Mouse (Mus musculus) forebrain, embryonic 14.5 days (tissue): Measurements from ENCODE around the gene Camk2d. TPM values are rescaled to one million over a fixed set of nuclear protein-coding genes. Genes with fewer than 3 reads are reported as not detected.

Source experiments
- ATAC-seq: fragments of 200-750 bp; cut with Nextera tagmentation; 2 replicates; pipeline ENCODE4 v1.8.0; 2017; ENCODE audit warnings: mild to moderate bottlenecking, moderate library complexity
- DNase-seq: peaks from one replicate; pipeline ENCODE4 v3.0.0-alpha.2; 2015; ENCODE audit warnings: low spot score
- H3K27ac ChIP-seq: fragments of 300-500 bp; sonication (generic); 2 replicates; pipeline ENCODE4 v1.5.1; 2014; ENCODE audit warnings: low read depth, mild to moderate bottlenecking, control low read depth, low read length, moderate library complexity
- H3K27me3 ChIP-seq: fragments of 300-500 bp; sonication (generic); replicated peaks from 2 replicates; pipeline ENCODE4 v1.6.1; 2014; ENCODE audit warnings: low read length, control low read depth, mixed read lengths; ENCODE audit not compliant: control insufficient read depth, insufficient read depth
- H3K36me3 ChIP-seq: fragments of 300-500 bp; sonication (generic); 2 replicates; pipeline ENCODE4 v1.6.1; 2014; ENCODE audit warnings: low read length, control low read depth; ENCODE audit not compliant: control insufficient read depth, insufficient read depth
- H3K4me1 ChIP-seq: fragments of 300-500 bp; sonication (generic); 2 replicates; pipeline ENCODE4 v1.6.1; 2014; ENCODE audit warnings: antibody characterized with exemption, low read length, control low read depth; ENCODE audit not compliant: control insufficient read depth, insufficient read depth
- H3K4me2 ChIP-seq: fragments of 300-500 bp; sonication (generic); 2 replicates; pipeline ENCODE4 v1.6.1; 2014; ENCODE audit warnings: mild to moderate bottlenecking, control low read depth, low read length
- H3K4me3 ChIP-seq: fragments of 300-500 bp; sonication (generic); 2 replicates; pipeline ENCODE4 v1.5.1; 2014; ENCODE audit warnings: low read depth, low read length, control low read depth
- H3K9ac ChIP-seq: fragments of 300-500 bp; sonication (generic); 2 replicates; pipeline ENCODE4 v1.6.1; 2014; ENCODE audit warnings: mild to moderate bottlenecking, low read length, control low read depth, moderate library complexity
- H3K9me3 ChIP-seq: fragments of 300-500 bp; sonication (generic); replicated peaks from 2 replicates; pipeline ENCODE4 v1.6.1; 2016; ENCODE audit warnings: low read length, control low read depth, mixed read lengths; ENCODE audit not compliant: control insufficient read depth
- WGBS: fragments of 180-500 bp; shearing (Covaris S2); extraction: QIAGEN DNeasy Blood & Tissue Kit; methylation state at CpG from one replicate; pipeline ENCODE4 v1.1.7; 2014; 5-methylcytosine and 5-hydroxymethylcytosine counted together
- polyA plus RNA-seq: library from polyadenylated mRNA; unstranded; fragments of >200 nt; fragmentation: Nextera tagmentation; extraction: Ambion mirVana; gene quantifications from 2 replicates; pipeline ENCODE4 v1.2.1, GENCODE M21; 2014

Camk2d gene
- polyA plus RNA-seq, 1 experiment from 2014 or later = 25.5 TPM

- Histone ChIP-seq H3K9ac (no peak overlapping the region), H3K4me2 (peak overlapping the region; percentile 89), H3K4me3 (no peak overlapping the region), H3K27me3 (no peaks in the 10 kb centered on the region), H3K9me3 (no peaks in the 10 kb centered on the region), H3K36me3 (no peaks in the 10 kb centered on the region), H3K27ac (0 out of 2 replicates have a peak overlapping the region, but pooled peaks have one; percentile 40), H3K4me1 (peaks cover 10% of the 10 kb centered on the region)
- ATAC-seq (no peak), DNase-seq (no peak)
- WGBS = 74% methylated on average over 4 of the region's 4 CpGs
These were observed 646 bp upstream of the Camk2d start for GRCm38 (mm10) chr3:126595456-126595855.

DNA sequence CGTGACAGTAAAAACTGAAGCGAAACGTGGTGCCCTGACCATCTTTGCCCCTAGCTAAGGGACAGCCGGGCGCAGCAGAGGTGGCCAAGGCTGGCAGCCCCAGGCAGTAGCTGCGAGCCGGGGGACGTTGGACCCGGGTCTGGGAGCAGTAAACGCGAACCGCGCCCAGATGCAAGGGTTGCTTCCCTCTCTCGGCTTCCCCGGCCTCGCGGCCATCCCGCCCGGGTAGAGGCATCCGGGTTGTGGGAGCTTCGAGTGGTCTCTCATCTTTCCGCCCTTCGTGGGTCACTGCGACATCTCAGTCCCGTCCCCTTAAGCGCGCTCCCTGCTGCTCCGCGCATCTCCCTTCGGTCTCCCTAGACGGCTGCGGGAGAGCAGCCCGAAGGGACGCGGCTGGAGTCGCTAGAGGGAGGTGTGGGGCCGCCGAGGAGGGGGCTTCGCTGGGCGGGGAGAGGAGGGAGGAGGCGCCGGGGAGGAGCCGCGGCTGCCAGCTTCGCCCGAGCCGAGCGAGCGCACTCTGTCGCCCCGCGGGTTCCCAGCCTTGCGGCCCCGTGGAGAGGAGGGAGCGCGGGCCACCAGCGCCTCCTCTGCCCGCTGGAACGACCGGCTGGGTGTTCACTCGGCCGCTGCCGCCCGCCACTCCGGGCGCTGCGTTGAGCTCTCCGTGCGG lies 524 bp downstream of the Camk2d start:
- peak overlapping the region; percentile 92 for H3K27ac ChIP-seq
- ATAC-seq (peak; percentile 93), DNase-seq (peak; percentile 91)
- H3K27me3 ChIP-seq = no peaks in the 10 kb centered on the region
- WGBS = 1% methylated on average over 55 of the region's 69 CpGs
- H3K9me3 ChIP-seq = no peaks in the 10 kb centered on the region
- H3K36me3 ChIP-seq = no peaks in the 10 kb centered on the region
- peak overlapping the region; percentile 79 for H3K4me3 ChIP-seq
- peak overlapping the region; percentile 84 for H3K9ac ChIP-seq
- peaks cover 10% of the 10 kb centered on the region for H3K4me1 ChIP-seq
- H3K4me2 ChIP-seq = peak overlapping the region; percentile 89

DNA sequence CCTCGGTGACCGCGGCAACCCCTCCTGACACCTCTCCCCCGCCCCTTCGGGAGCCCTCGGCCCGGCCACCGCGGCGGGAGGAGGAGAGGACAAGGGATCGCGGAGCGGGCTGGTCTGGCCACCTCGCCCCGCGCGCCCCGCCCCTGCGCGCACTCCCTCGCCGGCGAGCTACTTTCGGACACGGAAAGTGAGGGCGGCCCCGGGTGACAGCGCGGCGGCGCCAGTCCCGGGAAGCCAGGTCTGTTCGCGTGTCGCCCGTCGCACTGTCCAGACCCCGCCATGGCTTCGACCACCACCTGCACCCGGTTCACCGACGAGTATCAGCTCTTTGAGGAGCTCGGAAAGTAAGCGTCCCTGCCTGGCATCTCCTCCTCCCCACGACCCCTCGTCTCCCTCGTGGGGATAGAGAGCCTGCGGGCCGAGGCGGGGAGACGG lies 1.1 kb downstream of the Camk2d start:
- no peaks in the 10 kb centered on the region for H3K9me3 ChIP-seq
- H3K9ac ChIP-seq = peak overlapping the region; percentile 84
- under 1% methylated on average over 36 of the region's 51 CpGs for WGBS
- DNase-seq = no peak
- peak overlapping the region; percentile 89 for H3K4me2 ChIP-seq
- no peaks in the 10 kb centered on the region for H3K36me3 ChIP-seq
- H3K4me3 ChIP-seq = peak overlapping the region; percentile 79
- H3K27ac ChIP-seq = peak overlapping the region; percentile 92
- no peaks in the 10 kb centered on the region for H3K27me3 ChIP-seq
- peak; percentile 54 for ATAC-seq
- peaks cover 10% of the 10 kb centered on the region for H3K4me1 ChIP-seq

DNA sequence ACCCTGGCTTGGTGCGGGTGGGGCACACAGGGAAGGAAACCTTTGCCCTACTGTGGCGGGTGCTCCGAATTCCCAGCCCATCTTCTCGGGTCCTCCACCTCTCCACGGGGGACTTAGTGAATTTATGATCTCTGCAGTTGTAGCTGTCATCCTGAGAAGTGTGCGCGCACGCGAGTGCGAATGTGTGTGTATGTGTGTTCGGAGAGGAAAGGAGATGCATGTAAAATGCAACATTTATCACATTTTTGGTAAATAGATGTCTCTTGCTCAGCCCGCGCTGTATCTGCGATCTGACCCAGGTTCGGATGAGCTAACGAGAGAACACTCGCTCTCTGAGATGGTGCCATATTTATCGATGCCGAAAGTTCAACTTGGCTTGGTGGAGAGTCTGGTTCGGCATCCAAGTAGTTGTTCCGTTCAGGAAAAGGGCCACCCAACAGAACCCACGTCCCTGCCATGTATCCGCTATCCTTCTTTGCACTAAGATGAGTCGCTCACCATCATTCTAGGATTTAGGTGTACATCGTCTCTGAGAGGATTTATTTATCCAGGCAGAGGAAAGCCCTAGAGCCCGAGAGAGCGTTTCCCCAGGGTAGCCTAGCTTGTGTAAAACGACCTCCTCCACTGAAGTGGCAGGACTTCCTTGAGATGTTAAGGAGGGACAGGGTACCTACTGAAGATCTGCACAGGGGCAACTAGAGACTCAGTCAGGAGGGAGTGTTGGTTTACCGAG lies 1.7 kb downstream of the Camk2d start:
- Histone ChIP-seq H3K9ac (peak overlapping the region; percentile 84), H3K4me1 (peaks cover 10% of the 10 kb centered on the region), H3K27ac (peak overlapping the region; percentile 92), H3K4me3 (peak overlapping the region; percentile 79), H3K4me2 (peak overlapping the region; percentile 89), H3K36me3 (no peaks in the 10 kb centered on the region), H3K9me3 (no peaks in the 10 kb centered on the region), H3K27me3 (no peaks in the 10 kb centered on the region)
- peak; percentile 51 for DNase-seq
- under 1% methylated on average over 29 of the region's 29 CpGs for WGBS
- no peak for ATAC-seq

- ATAC-seq (no peak), DNase-seq (peak; percentile 27)
- peak overlapping the region; percentile 79 for H3K4me3 ChIP-seq
- peak overlapping the region; percentile 84 for H3K9ac ChIP-seq
- no peaks in the 10 kb centered on the region for H3K36me3 ChIP-seq
- H3K9me3 ChIP-seq = no peaks in the 10 kb centered on the region
- H3K27ac ChIP-seq = no peak overlapping the region
- no peaks in the 10 kb centered on the region for H3K27me3 ChIP-seq
- 2% methylated on average over 5 of the region's 5 CpGs for whole genome bisulfite sequencing
- peaks cover 10% of the 10 kb centered on the region for H3K4me1 ChIP-seq
- H3K4me2 ChIP-seq = peak overlapping the region; percentile 89
These were observed 2.2 kb downstream of the Camk2d start for GRCm38 (mm10) chr3:126598329-126598676.

- no peak overlapping the region for H3K27ac ChIP-seq
- H3K4me1 ChIP-seq = peaks cover 10% of the 10 kb centered on the region
- WGBS = 26% methylated on average over 3 of the region's 3 CpGs
- no peaks in the 10 kb centered on the region for H3K9me3 ChIP-seq
- no peaks in the 10 kb centered on the region for H3K27me3 ChIP-seq
- ATAC-seq = no peak
- no peak for DNase-seq
- H3K36me3 ChIP-seq = no peaks in the 10 kb centered on the region
- H3K4me2 ChIP-seq = peak overlapping the region; percentile 89
- no peak overlapping the region for H3K9ac ChIP-seq
- H3K4me3 ChIP-seq = peak overlapping the region; percentile 79
These were observed 2.8 kb downstream of the Camk2d start for GRCm38 (mm10) chr3:126598881-126599280.

- Histone ChIP-seq H3K27ac (no peak overlapping the region), H3K4me3 (no peak overlapping the region), H3K4me1 (peaks cover 10% of the 10 kb centered on the region), H3K9me3 (no peaks in the 10 kb centered on the region), H3K9ac (no peak overlapping the region), H3K4me2 (peak overlapping the region; percentile 29), H3K36me3 (no peaks in the 10 kb centered on the region), H3K27me3 (no peaks in the 10 kb centered on the region)
- no peak for DNase-seq
- ATAC-seq = no peak
- WGBS = 74% methylated on average over 2 of the region's 2 CpGs
These were observed 3.2 kb downstream of the Camk2d start for GRCm38 (mm10) chr3:126599335-126599734.

DNA sequence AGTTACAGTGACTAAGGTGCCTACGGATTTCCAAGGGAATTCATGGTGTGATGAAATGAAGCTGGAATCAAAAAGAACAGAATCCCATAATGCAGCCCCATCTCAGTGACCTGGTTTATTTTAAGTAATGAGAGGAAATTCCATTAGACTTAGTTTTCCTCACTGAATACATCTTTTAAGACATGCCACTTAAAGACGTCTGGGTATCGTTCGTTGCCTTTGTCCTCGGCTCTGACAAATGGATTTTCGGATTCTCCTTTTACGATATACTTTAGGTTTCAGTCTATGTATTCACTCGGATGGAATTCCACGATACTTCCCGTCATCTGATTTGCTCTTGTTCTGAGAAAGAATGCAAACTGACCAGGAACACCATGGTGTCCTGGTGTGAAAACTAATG lies 3.8 kb downstream of the Camk2d start:
- Histone ChIP-seq H3K4me2 (peak overlapping the region; percentile 29; the same call in 1 of the 2 replicates), H3K4me1 (peaks cover 10% of the 10 kb centered on the region), H3K4me3 (no peak overlapping the region), H3K9ac (no peak overlapping the region), H3K27ac (no peak overlapping the region), H3K9me3 (no peaks in the 10 kb centered on the region), H3K36me3 (no peaks in the 10 kb centered on the region), H3K27me3 (no peaks in the 10 kb centered on the region)
- no peak for ATAC-seq
- peak; percentile 22 for DNase-seq
- 8% methylated on average over 10 of the region's 10 CpGs for WGBS

GRCm38 (mm10) chr3:126602772-126603171 lies 6.7 kb downstream of the Camk2d start:
- Histone ChIP-seq H3K9me3 (no peaks in the 10 kb centered on the region), H3K27me3 (no peaks in the 10 kb centered on the region), H3K36me3 (no peaks in the 10 kb centered on the region), H3K4me1 (peaks cover 10% of the 10 kb centered on the region), H3K27ac (no peak overlapping the region), H3K4me3 (no peak overlapping the region), H3K9ac (no peak overlapping the region), H3K4me2 (no peak overlapping the region)
- WGBS = 57% methylated on average over 11 of the region's 11 CpGs
- ATAC-seq (peak; percentile 79; the same call in 1 of the 2 replicates), DNase-seq (peak; percentile 74)
